Mouse (Mus musculus) retina, postnatal 1 day (tissue): Measurements from ENCODE around the gene Arl8b.
"Not testable (repeated sequence)": the region's sequence is repeated elsewhere in the genome, so short reads cannot be mapped to it uniquely, and the experiment has no call there.

Experiments
- DNase-seq: peaks from one replicate; pipeline ENCODE4 v3.0.0-alpha.2; 2012

Gene Arl8b

GRCm38 (mm10) chr6:108837081-108837480 lies 54.2 kb downstream of the Arl8b start:
- no peak for DNase-seq

DNA sequence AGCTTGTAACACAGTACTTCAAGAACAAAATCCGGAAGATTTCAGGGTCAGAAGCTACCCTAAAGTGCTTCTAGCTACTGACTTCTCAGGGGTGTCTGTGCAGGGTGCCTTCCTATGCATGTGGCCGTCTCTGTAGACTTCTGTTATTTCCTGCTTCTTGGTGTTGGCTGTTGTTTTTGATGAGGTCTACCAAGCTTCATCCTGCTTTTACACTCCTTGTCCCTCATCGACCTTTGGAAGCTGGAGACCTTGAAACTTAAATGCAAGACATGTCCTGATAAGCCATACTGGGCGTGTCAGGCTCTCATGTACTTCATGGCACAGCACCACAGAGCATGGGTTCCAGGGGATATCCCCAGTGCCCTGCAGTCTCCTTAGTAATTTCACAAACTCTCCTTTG lies 55.1 kb downstream of the Arl8b start:
- no peak for DNase-seq

DNA sequence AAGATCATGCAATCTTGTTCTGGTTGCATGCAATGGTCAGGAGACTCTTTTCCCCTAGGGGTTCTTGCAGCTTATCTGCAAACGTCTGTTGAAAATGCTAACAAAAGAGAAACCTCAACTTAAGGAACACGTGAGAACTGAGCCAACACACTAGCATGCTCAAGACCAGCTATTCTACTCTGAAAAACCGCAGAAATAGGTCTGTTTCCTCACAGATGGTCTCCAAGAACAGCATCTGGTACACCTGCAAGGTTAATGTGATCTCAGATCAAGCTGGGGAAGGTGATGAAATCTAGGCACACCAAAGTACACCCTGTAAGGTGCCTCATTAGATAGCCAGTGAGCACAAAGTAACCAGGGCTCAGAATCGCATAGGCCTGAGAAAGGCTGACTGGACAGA lies 56.5 kb downstream of the Arl8b start:
- DNase-seq, result no peak

- no peak for DNase-seq
Measured at GRCm38 (mm10) chr6:108840861-108841640, 58.2 kb downstream of the Arl8b start.

DNA sequence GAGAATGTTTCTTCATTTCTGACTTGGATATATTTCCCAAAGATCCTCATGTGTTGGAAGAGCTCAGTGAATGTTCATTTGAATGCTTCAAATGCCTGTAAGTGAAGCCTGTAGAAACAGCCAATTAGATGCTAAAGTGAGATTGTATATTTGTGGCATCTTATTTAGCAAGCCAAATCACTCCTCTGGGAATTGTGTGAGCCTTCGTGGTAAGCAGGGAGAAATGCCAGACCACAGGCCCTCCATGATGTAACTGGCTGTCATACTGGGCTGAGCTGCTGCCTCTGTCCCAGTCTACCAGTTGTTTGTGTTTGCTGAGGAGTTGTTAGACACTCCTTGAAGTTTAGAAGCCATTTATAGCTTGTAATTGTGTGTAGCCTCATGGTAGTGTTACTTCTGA lies 60.8 kb downstream of the Arl8b start:
- no peak for DNase-seq

DNA sequence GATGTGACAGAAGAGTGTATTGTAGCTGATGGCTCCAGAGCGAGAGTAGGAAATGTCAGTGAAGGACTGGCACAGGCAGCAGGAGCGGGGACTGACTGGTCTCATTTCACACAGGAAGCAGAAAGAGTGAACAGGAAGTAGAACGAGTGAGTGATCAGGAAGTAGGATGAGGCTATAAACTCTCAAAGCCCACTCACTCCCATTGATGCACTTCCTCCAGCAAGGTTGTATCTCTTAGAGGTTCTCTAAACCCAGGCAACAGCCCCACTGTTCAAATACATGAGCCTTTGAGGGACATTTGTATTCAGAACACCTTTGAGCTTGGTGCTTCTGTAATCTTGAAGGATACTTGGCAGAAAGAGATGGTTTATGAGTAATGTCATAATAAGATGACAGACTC lies 61.2 kb downstream of the Arl8b start:
- no peak for DNase-seq

DNA sequence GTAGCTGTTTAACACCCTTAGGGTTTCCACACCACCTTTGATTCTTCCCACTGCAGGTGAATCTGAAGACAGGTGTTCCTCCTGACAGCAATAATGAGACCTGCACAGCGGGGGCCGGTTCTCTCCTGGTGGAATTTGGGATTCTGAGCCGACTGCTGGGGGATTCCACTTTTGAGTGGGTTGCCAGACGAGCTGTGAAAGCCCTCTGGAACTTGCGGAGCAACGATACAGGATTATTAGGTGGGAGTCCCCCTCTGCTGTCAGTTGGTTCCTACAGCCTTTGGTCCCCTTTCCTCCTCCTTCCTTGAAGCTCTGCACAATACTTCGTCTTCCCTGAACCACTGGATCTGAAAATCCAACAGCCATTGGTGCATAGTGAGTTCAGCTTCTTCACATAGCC lies 61.9 kb downstream of the Arl8b start:
- DNase-seq, result no peak

DNA sequence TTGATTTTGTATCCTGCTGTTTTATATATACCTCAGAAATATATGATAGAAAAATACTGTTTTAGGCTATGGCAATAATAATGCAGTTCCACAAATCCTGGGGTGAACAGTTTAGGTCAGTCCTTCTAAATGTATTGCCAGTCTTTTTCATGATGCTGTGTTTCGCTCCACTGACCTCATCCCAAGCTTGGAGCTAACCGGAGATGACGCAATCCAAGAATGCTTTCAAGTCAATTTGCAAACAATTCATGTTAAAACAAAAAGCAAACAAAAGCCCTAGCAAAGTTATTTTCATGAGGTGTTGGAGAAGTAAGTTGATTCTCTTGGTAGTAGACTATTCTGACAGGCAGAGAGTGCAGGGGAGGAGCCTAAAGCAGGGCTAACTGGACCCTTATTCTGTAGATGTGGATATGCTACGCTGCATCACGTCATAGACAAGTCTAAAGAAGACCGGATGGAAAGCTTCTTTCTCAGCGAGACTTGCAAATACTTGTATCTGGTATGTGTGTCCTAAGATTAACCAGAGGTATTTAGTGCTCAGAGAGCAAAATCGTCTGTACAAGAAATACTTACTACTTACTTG lies 69.3 kb downstream of the Arl8b start:
- no peak for DNase-seq

- no peak for DNase-seq
Measured at GRCm38 (mm10) chr6:108852986-108853385, 70.1 kb downstream of the Arl8b start.

DNA sequence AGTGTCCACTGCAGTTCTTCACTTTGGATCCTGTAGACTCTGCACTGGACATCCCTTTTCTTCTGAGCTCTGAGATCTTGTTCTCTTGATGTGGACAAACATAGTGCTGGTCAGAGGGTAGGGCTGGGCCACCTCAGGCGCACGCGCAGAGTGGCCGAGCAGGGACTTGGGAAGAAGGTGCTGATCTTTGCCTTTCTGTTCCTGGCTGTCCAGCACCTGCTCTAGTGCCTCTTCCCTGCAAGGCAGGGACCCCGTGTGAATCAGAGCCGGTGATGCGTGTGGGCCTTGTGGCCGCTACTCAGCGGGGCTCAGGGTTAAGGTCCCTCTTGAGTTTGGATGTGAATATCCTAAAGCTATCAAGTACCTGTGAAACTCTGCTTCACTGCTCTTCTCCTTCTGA lies 75.7 kb downstream of the Arl8b start:
- DNase-seq, result no peak

DNA sequence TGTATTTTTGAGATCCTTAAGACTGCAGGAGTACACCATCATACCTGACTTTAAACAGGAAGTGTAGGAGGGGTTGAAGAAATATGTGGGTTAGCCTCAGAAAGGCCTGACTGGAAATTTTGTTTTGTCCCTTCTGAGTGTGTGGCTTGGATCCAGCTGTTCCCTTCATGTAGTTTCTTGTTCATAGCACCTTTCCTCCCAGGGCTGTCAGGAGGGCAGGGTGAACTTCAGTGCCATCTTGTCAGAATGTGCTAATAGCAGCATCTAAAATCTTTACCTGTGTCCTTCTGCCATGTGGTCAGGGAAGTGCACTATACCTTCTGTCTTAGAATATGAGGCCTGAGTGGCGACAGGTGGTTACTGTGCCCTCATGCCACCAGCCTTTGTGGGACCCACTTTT lies 78.3 kb downstream of the Arl8b start:
- no peak for DNase-seq

DNA sequence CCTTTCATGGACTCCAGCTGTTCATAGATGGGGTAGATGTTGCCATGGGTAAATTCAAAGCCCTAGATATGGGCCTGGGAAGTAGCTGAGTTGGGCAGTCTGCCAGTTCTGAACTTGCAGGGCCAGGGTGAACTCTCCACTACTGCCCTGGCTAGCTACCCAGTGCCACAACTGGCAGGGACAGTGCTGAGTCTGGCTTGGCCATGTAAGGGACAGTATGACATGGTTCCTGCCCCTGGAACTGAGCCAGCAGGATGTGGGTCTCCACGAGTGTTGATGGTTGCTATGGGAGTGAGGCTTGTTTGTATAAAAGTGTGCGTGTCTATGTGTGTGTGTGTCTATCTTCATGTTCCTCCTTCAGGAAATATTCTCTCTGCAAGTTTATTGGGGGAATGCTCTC lies 79.6 kb downstream of the Arl8b start:
- DNase-seq, result no peak

GRCm38 (mm10) chr6:108866317-108866716 lies 83.4 kb downstream of the Arl8b start:
- no peak for DNase-seq

DNA sequence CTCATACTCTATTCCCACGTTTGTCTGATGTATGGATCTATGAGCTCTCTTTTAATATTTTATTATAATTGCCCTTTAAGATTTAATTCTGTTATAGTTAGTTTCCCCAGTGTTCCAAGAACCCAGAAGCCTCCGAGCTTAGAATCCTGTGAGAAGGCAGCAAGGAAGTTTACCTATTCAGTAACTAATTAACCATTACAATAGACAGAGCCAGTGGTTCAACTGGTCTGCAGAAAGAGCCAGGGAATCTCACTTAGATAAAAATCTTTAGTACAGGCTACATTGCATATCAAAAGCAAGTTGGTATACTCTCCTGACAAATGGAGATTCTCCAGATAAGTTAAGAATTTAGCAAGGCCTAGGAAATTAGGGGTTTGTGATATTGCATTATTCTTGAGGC lies 86.1 kb downstream of the Arl8b start:
- DNase-seq, result not testable (repeated sequence)

GRCm38 (mm10) chr6:108870421-108870820 lies 87.5 kb downstream of the Arl8b start:
- DNase-seq, result no peak

DNA sequence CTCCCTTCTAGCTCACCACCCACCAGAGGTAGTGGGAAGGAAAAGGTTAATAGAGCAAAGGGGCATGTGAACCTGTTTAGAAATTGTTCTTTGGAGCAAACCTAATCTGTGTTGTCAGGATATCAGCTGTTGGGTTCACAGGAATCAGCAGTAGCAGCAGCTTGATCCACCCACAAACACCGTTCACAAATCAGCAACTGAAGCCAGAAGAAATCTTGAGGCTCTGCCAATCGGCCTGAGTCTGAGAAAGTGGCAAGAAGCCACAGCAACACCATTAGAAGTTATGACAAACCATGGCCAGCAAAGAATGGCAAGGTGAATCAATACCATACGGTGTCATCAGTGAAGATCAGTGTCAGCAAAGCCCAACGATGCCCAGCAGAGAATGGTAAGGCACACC lies 88.4 kb downstream of the Arl8b start:
- peak; percentile 19 for DNase-seq
